Mouse (Mus musculus) heart, adult 2 months (tissue): ENCODE measurements around the gene Sap30.

ENCODE experiments used
- CTCF ChIP-seq: fragments of 200-600 bp; IDR thresholded peaks from 2 replicates; pipeline ENCODE4 v1.8.1; 2022; ENCODE audit warnings: antibody characterized with exemption, mild to moderate bottlenecking, moderate library complexity
- EP300 ChIP-seq: fragments of 200-500 bp; IDR thresholded peaks from 2 replicates; pipeline ENCODE4 v1.6.1; 2011; ENCODE audit warnings: low read depth, low read length, control low read depth; ENCODE audit not compliant: insufficient read depth

DNA sequence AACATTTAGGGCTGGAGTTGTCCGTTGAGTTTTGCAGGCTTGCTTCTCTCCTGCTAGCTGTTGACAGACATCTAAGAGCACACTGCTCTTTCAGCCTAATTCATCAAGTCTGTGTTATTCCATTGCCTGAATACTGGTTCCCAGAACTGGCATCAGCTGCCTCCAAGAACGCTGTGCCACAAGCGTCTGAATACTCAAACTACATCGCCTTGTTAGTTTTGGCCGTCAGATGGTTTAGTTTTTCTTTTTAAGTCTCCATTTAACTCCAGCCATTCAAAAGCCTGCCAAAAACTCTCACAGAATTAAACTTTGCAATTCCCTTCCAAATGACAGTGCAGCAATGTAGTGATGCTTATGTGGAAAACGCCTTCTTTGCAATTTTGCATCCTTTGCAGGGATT, 30.5 kb downstream of the Sap30 start:
- TF ChIP-seq CTCF (no peak), EP300 (no peak)
